Mouse (Mus musculus) lung, postnatal 0 days (tissue): Measurements from ENCODE around the gene Cubn.

Source experiments
- CTCF ChIP-seq: IDR thresholded peaks from 2 replicates; pipeline ENCODE4 v1.5.1; 2016; ENCODE audit warnings: antibody characterized with exemption, mild to moderate bottlenecking
- EP300 ChIP-seq: IDR thresholded peaks from 2 replicates; pipeline ENCODE4 v1.6.1; 2016; ENCODE audit warnings: antibody characterized with exemption, mild to moderate bottlenecking, control low read depth

DNA sequence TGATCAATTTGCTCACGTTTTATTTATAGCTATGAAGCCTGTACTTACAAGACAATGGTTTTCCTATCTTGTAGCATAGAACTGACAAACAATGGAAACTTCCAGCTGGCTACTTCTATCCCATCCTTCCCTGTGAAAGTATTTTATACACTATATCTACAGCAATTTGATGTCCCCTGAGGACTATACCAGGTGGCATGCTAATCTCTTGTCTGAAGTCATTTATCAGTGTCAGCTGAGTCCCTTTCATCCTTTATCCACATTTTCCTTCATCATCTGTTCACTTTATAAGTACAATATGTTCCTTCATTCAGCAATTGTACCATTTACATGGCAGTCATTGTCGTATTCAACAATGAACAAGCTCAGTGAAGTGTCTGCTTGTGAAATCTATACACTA, 35.5 kb upstream of the Cubn start:
- TF ChIP-seq CTCF (no peak), EP300 (no peak)
